Mouse (Mus musculus) embryonic fibroblast, embryonic 13.5 days (primary cell): ENCODE measurements around the gene Pde10a. TPM values are rescaled to one million over a fixed set of nuclear protein-coding genes. Genes with fewer than 3 reads are reported as not detected.

Source experiments
- H3K27ac ChIP-seq: 2 replicates; pipeline ENCODE4 v1.5.1; 2012; ENCODE audit warnings: low read length, control low read depth, inconsistent platforms; ENCODE audit not compliant: insufficient read depth
- H3K4me1 ChIP-seq: 2 replicates; pipeline ENCODE4 v1.6.1; 2011; ENCODE audit warnings: low read length; ENCODE audit not compliant: control insufficient read depth, insufficient read depth
- H3K4me3 ChIP-seq: 2 replicates; pipeline ENCODE4 v1.5.1; 2011; ENCODE audit warnings: mild to moderate bottlenecking, control low read depth, low read length; ENCODE audit not compliant: insufficient read depth
- CTCF ChIP-seq: IDR thresholded peaks from 2 replicates; pipeline ENCODE4 v1.5.1; 2011; ENCODE audit warnings: mild to moderate bottlenecking, control low read depth, low read length, moderate library complexity, borderline replicate concordance; ENCODE audit not compliant: insufficient read depth
- POLR2A ChIP-seq: IDR thresholded peaks from 2 replicates; pipeline ENCODE4 v1.6.1; 2011; ENCODE audit warnings: low read depth, mild to moderate bottlenecking, control low read depth, low read length, moderate library complexity
- polyA plus RNA-seq: library from polyadenylated mRNA; stranded (reverse); fragments of >200 nt; gene quantifications from 2 replicates; pipeline ENCODE4 v1.2.4, GENCODE M21; 2011; ENCODE audit warnings: low read depth; ENCODE audit not compliant: missing spikeins, insufficient read length

Pde10a gene
- polyA plus RNA-seq, 1 experiment: 7.9 TPM

- no peaks in the 10 kb centered on the region for H3K4me1 ChIP-seq
- no peak overlapping the region for H3K4me3 ChIP-seq
- H3K27ac ChIP-seq: no peak overlapping the region
- TF ChIP-seq CTCF (no peak), POLR2A (no peak)
Measured at GRCm38 (mm10) chr17:8923727-8924126, 398.6 kb downstream of the Pde10a start.

GRCm38 (mm10) chr17:8925819-8926383 lies 400.7 kb downstream of the Pde10a start:
- Histone ChIP-seq H3K27ac (no peak overlapping the region), H3K4me1 (no peaks in the 10 kb centered on the region), H3K4me3 (no peak overlapping the region)
- no peak for TF ChIP-seq POLR2A

- Histone ChIP-seq H3K4me1 (no peaks in the 10 kb centered on the region), H3K27ac (no peak overlapping the region), H3K4me3 (no peak overlapping the region)
- no peak for TF ChIP-seq CTCF
- TF ChIP-seq POLR2A: no peak
Measured at GRCm38 (mm10) chr17:8928560-8928959, 403.4 kb downstream of the Pde10a start.

- TF ChIP-seq CTCF: no peak
- TF ChIP-seq POLR2A: no peak
- H3K4me1 ChIP-seq: no peaks in the 10 kb centered on the region
- H3K4me3 ChIP-seq: no peak overlapping the region
- H3K27ac ChIP-seq: no peak overlapping the region
Measured at GRCm38 (mm10) chr17:8929636-8930035, 404.5 kb downstream of the Pde10a start.

GRCm38 (mm10) chr17:8935604-8936003 lies 410.4 kb downstream of the Pde10a start:
- H3K4me1 ChIP-seq: no peaks in the 10 kb centered on the region
- H3K4me3 ChIP-seq: no peak overlapping the region
- no peak for TF ChIP-seq CTCF
- TF ChIP-seq POLR2A: no peak
- H3K27ac ChIP-seq: no peak overlapping the region

- no peak overlapping the region for H3K27ac ChIP-seq
- no peaks in the 10 kb centered on the region for H3K4me1 ChIP-seq
- no peak overlapping the region for H3K4me3 ChIP-seq
- no peak for TF ChIP-seq POLR2A
- TF ChIP-seq CTCF: no peak
Measured at GRCm38 (mm10) chr17:8936603-8937002, 411.4 kb downstream of the Pde10a start.

- no peak overlapping the region for H3K27ac ChIP-seq
- H3K4me1 ChIP-seq: no peaks in the 10 kb centered on the region
- H3K4me3 ChIP-seq: no peak overlapping the region
- no peak for TF ChIP-seq POLR2A
- TF ChIP-seq CTCF: no peak
Measured at GRCm38 (mm10) chr17:8951588-8951987, 426.4 kb downstream of the Pde10a start.

- no peaks in the 10 kb centered on the region for H3K4me1 ChIP-seq
- H3K27ac ChIP-seq: no peak overlapping the region
- TF ChIP-seq POLR2A: no peak
- no peak for TF ChIP-seq CTCF
- H3K4me3 ChIP-seq: no peak overlapping the region
Measured at GRCm38 (mm10) chr17:8952951-8953350, 427.8 kb downstream of the Pde10a start.

GRCm38 (mm10) chr17:8958125-8958524 lies 433.0 kb downstream of the Pde10a start:
- Histone ChIP-seq H3K27ac (no peak overlapping the region), H3K4me3 (no peak overlapping the region), H3K4me1 (no peaks in the 10 kb centered on the region)
- TF ChIP-seq POLR2A (no peak), CTCF (no peak)

GRCm38 (mm10) chr17:8960386-8960785 lies 435.2 kb downstream of the Pde10a start:
- Histone ChIP-seq H3K4me3 (no peak overlapping the region), H3K27ac (no peak overlapping the region), H3K4me1 (no peaks in the 10 kb centered on the region)
- TF ChIP-seq POLR2A: no peak
- TF ChIP-seq CTCF: no peak

GRCm38 (mm10) chr17:8961097-8961496 lies 435.9 kb downstream of the Pde10a start:
- H3K4me1 ChIP-seq: no peaks in the 10 kb centered on the region
- H3K4me3 ChIP-seq: no peak overlapping the region
- no peak overlapping the region for H3K27ac ChIP-seq
- TF ChIP-seq CTCF (no peak), POLR2A (no peak)
